Mouse (Mus musculus): Measurements from ENCODE around the gene Gm266.

Gm266 gene

DNA sequence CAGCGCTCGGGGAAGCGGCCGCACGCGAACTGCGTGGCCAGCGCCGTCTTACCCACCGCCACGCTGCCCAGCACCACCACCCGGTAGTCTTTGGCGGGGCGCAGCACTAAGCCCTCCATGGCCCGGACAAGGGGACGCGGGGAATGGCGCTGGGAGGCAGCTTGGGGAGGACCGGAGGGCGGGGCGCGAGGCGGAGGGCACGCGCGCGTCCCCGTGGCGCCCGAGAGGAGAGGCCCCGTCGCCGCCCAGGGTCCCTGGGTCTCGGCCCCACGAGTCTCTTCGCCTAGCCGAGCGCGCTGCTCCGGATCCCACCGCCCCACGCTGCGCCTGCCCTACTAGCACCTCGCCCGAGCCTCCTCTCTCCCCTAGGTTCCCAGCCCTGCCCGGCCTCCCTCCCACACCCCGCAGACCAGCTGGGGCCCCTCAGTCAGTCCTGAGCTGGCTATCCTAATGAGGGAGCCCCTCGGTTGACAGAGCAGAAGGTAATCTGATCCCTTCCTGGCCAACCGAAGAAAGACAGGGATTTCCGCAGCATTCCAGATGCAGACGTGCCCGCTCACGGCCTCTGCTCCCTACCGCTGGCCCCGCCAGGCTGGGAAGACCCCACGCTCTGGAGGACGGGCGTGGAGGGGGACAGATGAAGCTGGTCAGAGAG lies at the start of gene Gm266:
TSS of gene Gm266 (minus strand) at position 172 of the 655 bp plus-strand sequence.
- in situ Hi-C loops (cut with MboI, MseI), result no loop called here

DNA sequence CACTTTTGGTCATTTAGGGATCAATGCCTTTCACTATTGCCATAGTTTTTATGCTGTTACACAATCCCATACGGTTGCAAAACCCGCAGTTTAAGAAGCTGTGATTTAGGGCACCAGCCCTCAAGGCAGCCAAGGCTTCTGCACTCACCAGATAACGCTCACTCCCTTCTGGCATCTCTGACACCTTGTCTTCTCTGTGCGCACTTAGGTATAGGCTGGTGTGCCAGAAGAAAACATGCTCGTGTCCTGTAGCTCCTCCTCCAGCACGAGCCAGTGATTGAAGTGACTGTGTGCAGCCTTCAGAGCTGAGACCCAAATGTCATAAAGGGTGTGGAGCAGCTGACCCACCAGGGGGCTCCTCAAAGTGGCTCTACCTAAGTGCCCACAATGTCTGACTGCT lies 49.7 kb upstream of the Gm266 start:
- in situ Hi-C loops (cut with MboI, MseI), result loop anchor here (10.0 kb wide), 1 partner anchor 840 kb away; no protein-coding TSS in a partner anchor

DNA sequence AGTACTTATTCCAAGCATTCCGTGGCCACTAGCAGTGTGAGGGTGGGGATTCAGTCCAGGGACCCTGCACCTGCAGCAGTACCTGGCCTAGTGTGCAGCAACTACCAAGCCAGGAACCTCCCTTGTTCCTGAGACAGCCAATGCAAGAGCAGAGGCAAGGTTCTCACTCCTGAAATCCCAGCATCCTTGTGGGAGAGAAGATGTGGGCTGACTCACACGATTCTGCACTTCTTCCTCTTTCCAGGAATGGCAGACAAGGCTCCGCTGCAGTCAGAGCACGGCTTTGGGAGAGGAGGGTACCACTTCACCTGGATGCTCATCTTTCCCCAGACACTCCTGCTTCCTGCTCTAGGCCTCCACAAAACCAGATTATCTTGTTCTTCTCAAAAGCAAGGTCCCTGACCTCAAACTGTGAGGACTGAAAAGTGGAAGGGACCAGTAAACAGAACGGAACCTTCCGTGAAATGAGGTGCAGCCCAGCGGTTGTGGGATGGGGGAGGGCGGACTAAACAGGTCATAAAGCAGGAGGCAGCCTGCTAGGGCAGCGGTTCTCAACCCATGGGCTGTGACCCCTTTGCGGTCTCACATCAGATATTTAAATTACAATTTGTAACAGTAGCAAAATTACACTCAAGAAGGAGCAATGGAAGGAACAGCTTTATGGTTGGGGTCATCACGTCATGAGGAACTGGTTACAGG lies 47.6 kb upstream of the Gm266 start:
- in situ Hi-C loops (cut with MboI, MseI), result loop anchor here (10.0 kb wide), 1 partner anchor 838 kb away; no protein-coding TSS in a partner anchor

- in situ Hi-C loops (cut with MboI, MseI), result no loop called here
Measured at GRCm38 (mm10) chr12:111529192-111529591, 43.6 kb upstream of the Gm266 start.

DNA sequence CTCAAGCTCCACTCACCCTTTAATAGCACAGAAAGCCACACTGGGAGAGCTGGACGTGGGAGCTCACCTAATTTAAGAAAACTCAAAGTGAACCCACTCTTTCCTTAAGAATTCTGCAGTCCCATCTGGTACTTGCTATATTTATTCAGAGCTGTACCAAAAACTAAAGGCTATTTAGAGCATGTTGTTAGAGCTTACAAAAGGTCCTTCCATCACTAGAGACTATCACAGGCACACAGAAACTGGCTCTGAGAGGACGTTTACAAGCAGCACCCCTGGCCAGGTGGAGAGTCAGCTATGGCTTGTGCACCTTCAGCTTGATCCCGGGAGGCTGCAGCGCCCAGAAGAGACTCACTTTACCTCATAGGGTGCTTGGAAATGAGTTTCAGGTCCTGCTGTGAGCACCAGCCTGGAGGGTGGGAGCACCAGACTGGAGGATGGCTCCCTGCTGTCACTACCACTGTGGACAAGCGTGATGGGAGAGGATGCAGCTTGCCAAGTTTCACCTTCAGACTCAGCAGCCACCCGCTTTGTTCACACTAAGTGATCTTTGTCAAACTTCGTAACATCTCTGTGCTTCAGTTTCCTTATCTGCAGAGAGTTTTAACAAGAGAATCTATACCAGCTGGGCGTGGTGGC lies 42.1 kb upstream of the Gm266 start:
- in situ Hi-C loops (cut with MboI, MseI), result no loop called here

DNA sequence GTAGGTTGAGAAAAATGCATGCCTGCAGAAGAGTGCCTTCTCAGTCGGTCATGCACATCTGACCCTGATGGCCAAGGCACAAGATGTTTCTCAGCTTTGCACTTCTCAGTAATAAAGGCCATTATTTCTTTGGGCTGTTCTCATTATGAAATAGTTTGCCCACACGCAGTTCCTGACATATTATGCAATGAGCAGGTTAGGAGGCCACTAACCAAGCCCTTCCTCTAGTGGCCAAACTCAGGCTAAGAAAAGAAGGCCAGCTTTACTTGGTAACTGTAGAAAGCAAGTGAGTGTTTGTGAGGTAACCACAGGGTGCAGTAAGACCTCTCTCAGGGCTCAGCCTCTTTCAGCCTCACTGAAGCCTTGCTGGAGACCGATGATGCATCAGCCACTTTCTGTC lies 39.3 kb upstream of the Gm266 start:
- in situ Hi-C loops (cut with MboI, MseI), result no loop called here

DNA sequence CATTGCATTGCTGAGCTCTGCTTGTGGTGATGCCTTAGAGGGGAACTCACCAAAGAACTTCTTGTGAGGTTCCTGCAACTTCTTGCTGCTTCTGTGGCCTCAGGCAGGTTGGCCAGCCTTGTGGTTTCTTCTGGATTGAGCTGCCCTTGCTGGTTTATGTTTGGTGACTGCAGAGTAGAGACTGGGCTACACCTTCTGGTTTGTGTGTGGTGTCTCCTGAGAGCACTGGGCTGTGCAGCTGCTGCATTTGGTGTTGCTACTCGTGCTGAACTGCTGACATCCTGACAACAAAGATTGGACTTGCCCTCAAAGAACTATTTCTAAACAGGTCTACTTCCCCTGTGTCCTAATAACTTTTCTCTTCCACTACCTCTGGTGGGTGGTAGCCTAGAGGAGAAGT lies 38.8 kb upstream of the Gm266 start:
- in situ Hi-C loops (cut with MboI, MseI), result no loop called here

- in situ Hi-C loops (cut with MboI, MseI), result no loop called here
Measured at GRCm38 (mm10) chr12:111520994-111521393, 35.4 kb upstream of the Gm266 start.

- in situ Hi-C loops (cut with MboI, MseI), result loop anchor here (5.0 kb wide), 1 partner anchor 103 kb away; the partner anchor contains the start of gene Exoc3l4
Measured at GRCm38 (mm10) chr12:111519821-111520220, 34.2 kb upstream of the Gm266 start.

DNA sequence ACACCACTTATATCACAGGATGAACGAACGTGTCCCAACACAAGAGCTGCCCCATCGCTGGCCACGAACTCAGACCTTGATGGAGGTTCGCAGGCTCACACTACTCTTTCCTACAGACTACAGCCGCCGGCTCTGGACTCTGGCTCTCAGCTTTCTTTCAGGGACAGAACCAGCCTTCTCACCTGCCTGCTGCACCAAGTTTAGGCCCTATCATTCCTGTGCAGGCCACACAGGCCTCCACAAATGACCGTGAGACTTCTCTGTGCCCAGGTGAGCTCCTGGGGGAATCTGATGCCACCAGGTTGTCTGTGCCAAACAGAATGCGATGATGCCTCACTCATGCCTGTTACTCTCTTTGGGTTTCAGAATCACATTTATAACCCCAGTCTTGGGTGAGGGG lies 32.8 kb upstream of the Gm266 start:
- in situ Hi-C loops (cut with MboI, MseI), result loop anchor here (5.0 kb wide), 1 partner anchor 101 kb away; the partner anchor contains the start of gene Exoc3l4

DNA sequence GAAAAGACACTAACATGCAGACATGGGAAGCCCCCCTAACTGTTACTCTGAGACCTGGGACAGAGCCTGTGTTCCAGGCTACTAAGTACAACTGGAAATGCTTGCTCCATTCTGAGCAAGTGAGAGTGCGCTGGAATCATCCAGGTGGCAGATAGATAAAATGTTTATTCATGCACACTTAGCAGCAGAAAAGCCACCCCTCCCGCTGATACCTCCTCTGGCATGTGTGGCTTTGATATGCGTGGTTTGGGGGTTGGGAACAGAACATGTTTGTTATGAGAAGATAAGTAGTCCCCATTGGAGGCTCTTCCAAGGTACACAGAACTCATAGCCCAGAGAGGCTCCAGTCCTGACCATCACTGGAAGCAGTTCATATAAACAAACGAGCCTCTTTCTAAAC lies 32.3 kb upstream of the Gm266 start:
- in situ Hi-C loops (cut with MboI, MseI), result loop anchor here (5.0 kb wide), 1 partner anchor 101 kb away; the partner anchor contains the start of gene Exoc3l4

- in situ Hi-C loops (cut with MboI, MseI), result loop anchor here (5.0 kb wide), 1 partner anchor 100 kb away; the partner anchor contains the start of gene Exoc3l4
Measured at GRCm38 (mm10) chr12:111516826-111517225, 31.2 kb upstream of the Gm266 start.

GRCm38 (mm10) chr12:111515920-111516319 lies 30.3 kb upstream of the Gm266 start:
- in situ Hi-C loops (cut with MboI, MseI), result loop anchor here (5.0 kb wide), 1 partner anchor 99 kb away; the partner anchor contains the start of gene Exoc3l4

DNA sequence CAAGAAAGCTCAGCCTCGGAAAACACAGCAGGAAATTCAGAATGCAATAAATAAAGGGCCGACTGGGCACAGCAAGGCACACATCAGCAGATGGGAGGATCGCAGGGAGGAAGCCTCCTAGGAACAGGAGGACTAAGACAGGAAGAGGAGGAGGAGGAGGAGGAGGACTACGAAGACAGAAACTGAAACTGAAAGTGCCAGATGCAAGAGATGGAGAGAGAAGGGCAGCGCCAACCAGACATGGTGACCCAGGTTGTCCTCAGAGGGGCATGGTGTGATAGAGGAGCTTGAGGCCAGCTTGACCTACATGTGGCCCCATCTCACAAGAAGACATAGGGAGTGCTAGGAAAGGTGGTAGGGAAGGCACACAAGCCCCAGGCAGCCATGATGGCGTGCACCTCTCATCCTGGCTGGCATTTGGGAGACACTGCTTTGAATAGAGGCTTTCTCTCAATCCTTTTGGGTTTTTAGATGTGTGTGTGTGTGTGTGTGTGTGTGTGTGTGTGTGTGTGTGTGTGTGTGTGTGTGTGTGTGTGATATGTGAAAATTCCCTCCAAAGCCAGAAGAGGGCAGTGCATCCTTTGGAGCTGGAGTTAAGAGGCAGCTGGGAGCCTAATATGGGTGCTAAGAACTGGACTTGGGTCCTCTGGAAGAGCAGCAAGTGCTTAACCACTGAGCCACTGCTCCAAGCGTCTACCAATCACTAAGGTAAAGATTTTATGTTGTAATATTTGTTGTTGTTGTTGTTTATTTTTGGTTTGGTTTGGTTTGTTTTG lies 29.4 kb upstream of the Gm266 start:
- in situ Hi-C loops (cut with MboI, MseI), result loop anchor here (5.0 kb wide), 1 partner anchor 98 kb away; the partner anchor contains the start of gene Exoc3l4

DNA sequence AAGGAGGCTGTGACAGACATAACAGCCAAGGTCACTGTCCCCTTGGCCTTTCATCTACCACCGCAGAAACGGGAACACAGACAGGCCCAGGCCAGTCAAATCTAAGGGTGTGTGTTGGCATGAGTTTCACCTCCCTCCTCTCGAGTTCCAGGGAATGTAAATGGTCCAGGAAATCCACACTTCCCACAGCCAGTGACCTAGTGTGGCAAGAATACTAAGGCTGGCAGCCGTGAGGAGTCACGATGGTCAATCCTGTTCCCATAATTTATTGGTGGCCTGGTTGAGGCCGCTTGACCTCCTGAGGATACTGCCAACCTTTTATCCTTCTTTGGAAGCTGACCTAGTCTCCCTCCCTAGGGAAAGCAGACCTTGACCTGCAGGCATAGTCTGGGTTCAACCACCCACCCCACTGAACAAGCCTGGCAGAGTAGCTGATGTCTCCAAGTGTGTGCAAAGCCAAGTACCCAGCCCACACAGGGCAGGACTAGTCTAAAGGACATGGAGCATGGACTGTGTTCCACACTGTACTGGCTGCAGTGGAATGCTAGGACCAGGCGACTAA lies 28.7 kb upstream of the Gm266 start:
- in situ Hi-C loops (cut with MboI, MseI), result no loop called here

- in situ Hi-C loops (cut with MboI, MseI), result no loop called here
Measured at GRCm38 (mm10) chr12:111513673-111514072, 28.1 kb upstream of the Gm266 start.

GRCm38 (mm10) chr12:111512572-111513063 lies 27.0 kb upstream of the Gm266 start:
- in situ Hi-C loops (cut with MboI, MseI), result no loop called here

DNA sequence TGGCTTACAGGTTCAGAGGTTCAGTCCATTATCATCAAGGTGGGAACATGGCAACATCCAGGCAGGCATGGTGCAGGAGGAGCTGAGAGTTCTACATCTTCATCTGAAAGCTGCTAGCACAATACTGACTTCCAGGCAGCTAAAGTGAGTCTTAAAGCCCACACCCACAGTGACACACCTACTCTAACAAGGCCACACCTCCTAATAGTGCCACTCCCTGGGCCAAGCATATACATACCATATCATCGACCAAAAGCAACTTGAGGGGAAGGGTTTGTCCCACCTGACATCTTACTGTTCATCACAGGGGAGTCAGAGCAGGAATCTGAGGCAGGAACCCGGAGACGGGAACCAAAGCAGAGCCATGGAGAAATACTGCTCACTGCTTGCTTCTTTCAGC lies 22.8 kb upstream of the Gm266 start:
- in situ Hi-C loops (cut with MboI, MseI), result loop anchor here (10.0 kb wide), 1 partner anchor 374 kb away; no protein-coding TSS in a partner anchor

DNA sequence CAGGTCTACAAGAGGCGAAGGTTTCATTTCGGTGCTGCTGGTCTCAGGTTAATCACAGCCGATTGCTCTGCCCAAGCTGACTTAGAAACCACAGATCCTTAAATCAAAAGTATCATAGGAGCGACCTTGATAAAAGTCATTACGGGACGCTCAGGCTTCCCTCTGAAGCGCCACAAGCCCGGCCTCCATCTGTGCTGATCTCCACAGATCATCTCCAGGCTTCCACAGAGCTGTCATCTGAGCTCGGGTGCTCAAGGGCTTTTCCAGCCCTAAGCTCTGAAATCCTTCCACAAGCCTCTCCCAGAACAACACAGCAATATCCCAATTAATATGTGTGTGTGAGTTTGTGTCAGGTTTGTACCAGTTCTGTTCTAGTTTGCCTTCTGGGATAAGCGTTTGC lies 22.3 kb upstream of the Gm266 start:
- in situ Hi-C loops (cut with MboI, MseI), result loop anchor here (10.0 kb wide), 1 partner anchor 373 kb away; no protein-coding TSS in a partner anchor

DNA sequence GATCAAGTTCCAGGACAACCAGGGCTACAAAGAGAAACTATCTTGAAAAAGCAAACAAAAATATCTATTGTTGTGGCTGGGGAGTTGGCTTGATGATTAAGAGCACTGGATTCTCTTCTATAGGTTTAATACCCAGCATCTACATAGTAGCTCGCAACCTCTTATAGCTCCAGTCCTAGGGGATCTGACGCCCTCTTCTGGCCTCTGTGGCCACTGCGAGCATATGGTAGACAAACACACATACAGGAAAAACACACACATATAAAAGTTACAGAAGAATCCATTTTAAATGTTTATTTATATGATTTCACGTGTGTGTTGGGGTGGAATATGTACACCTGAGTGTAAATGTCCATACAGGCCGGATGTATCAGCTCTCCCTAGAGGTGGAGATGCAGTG lies 21.4 kb upstream of the Gm266 start:
- in situ Hi-C loops (cut with MboI, MseI), result loop anchor here (10.0 kb wide), 1 partner anchor 372 kb away; no protein-coding TSS in a partner anchor

GRCm38 (mm10) chr12:111504904-111505303 lies 19.3 kb upstream of the Gm266 start:
- in situ Hi-C loops (cut with MboI, MseI), result loop anchor here (10.0 kb wide), 1 partner anchor 370 kb away; no protein-coding TSS in a partner anchor
